20 mouse cellular contexts compared by ENCODE assay signal in genomic region chr6:101735107-101735506, GRCm38 (mm10).
"Had no signal": no experiment of that assay in that cellular context is flagged by ENCODE, and none has a peak within 500 bp of the region (broad histone marks: within the 10 kb centered on the region; RNA-seq: fewer than 3 reads in every experiment).

No protein-coding gene starts in this region.

- ATAC-seq: liver, postnatal 0 days; lung, postnatal 0 days; midbrain, embryonic 13.5 days; midbrain, embryonic 15.5 days had no signal

- H3K9me3 ChIP-seq: liver, embryonic 13.5 days; liver, embryonic 15.5 days; lung, embryonic 15.5 days; midbrain, embryonic 13.5 days; midbrain, embryonic 15.5 days; neural tube, embryonic 12.5 days had no signal

- H3K27me3 ChIP-seq: liver, embryonic 13.5 days; liver, embryonic 15.5 days; lung, embryonic 15.5 days; megakaryocyte, embryonic 14.5 days; midbrain, embryonic 13.5 days; midbrain, embryonic 15.5 days; neural tube, embryonic 12.5 days had no signal

- DNase-seq: liver, embryonic 13.5 days; liver, postnatal 0 days; lung, adult 2 months; lung, postnatal 14 days; lung, postnatal 36 days; right cerebral cortex, postnatal 25 days; right cerebral cortex, postnatal 4 days; spleen, adult 18-20 months; thymus, adult 18-20 months; thymus, postnatal 14 days; thymus, postnatal 36 days had no signal

- H3K27ac ChIP-seq: liver, embryonic 13.5 days; liver, embryonic 15.5 days; lung, embryonic 15.5 days; macrophage; midbrain, embryonic 13.5 days; midbrain, embryonic 15.5 days; neural tube, embryonic 12.5 days had no signal

- H3K36me3 ChIP-seq: liver, embryonic 13.5 days; liver, embryonic 15.5 days; lung, embryonic 15.5 days; midbrain, embryonic 13.5 days; midbrain, embryonic 15.5 days; neural tube, embryonic 12.5 days had no signal

- H3K4me3 ChIP-seq: liver, embryonic 13.5 days; liver, embryonic 15.5 days; lung, embryonic 15.5 days; megakaryocyte, embryonic 14.5 days; midbrain, embryonic 13.5 days; midbrain, embryonic 15.5 days; neural tube, embryonic 12.5 days had no signal

- H3K4me2 ChIP-seq: liver, embryonic 13.5 days; liver, embryonic 15.5 days; lung, embryonic 15.5 days; midbrain, embryonic 11.5 days; midbrain, embryonic 13.5 days; midbrain, embryonic 15.5 days; neural tube, embryonic 12.5 days had no signal

- H3K9ac ChIP-seq: liver, embryonic 13.5 days; liver, embryonic 15.5 days; liver, postnatal 0 days; lung, embryonic 15.5 days; midbrain, embryonic 13.5 days; midbrain, embryonic 15.5 days; neural tube, embryonic 12.5 days had no signal

- H3K4me1 ChIP-seq: liver, embryonic 13.5 days; liver, embryonic 15.5 days; lung, embryonic 15.5 days; megakaryocyte, embryonic 14.5 days; midbrain, embryonic 13.5 days; midbrain, embryonic 15.5 days; neural tube, embryonic 12.5 days had no signal
